Mouse (Mus musculus): Measurements from ENCODE around the gene Mettl24.
"Not testable (repeated sequence)": the region's sequence is repeated elsewhere in the genome, so short reads cannot be mapped to it uniquely, and the experiment has no call there.

- not testable (repeated sequence) for TF ChIP-seq CTCF (IDR thresholded peaks at IDR 0.05; ENCODE audit: insufficient read depth, low read length); POLR2A (IDR thresholded peaks at IDR 0.05; ENCODE audit: borderline replicate concordance, extremely low read depth, low read depth, low read length)
Observed at GRCm38 (mm10) chr10:40809411-40809910, 126.4 kb downstream of the Mettl24 start.

Measured in lung, adult 2 months (tissue).